Mouse (Mus musculus) kidney, adult 2 months (tissue): ENCODE measurements around the gene Gm10647.

Experiments used
- CTCF ChIP-seq: fragments of 200-500 bp; conservative IDR thresholded peaks from 2 replicates; pipeline ENCODE4 v1.5.1; 2011; ENCODE audit warnings: low read depth, mild to moderate bottlenecking, control low read depth, low read length, moderate library complexity, mixed read lengths; ENCODE audit not compliant: insufficient read depth, insufficient read length
- POLR2A ChIP-seq: fragments of 200-500 bp; IDR thresholded peaks from one replicate; pipeline ENCODE4 v1.6.1; 2011; ENCODE audit warnings: low read depth, low read length, control low read depth

- no peak for TF ChIP-seq POLR2A
- 0 out of 2 replicates have a peak, but pooled peaks have one; percentile 6 for TF ChIP-seq CTCF
These were observed 29.2 kb downstream of the Gm10647 start for GRCm38 (mm10) chr9:66825990-66826389.
